Mouse (Mus musculus) urinary bladder, adult 18-20 months (tissue): ENCODE results near the gene Arhgef38.
A peak's percentile ranks its signal among the peaks of the same experiment; 100 is the strongest.

ENCODE experiments used
- DNase-seq, 2 experiments: peaks; one replicate each; pipeline ENCODE4 v3.0.0; 2022; ENCODE audit warnings: low spot score in 2 of 2, mixed read lengths in 2 of 2

Gene Arhgef38

GRCm38 (mm10) chr3:133092274-133092853 is 142.4 kb downstream of the Arhgef38 start:
- DNase-seq = no peak

GRCm38 (mm10) chr3:133091664-133092273 is 143.0 kb downstream of the Arhgef38 start, which contains the start of the genes Ints12 and Gstcd:
Gene Ints12, plus strand, starts transcription at chr3:133091840.
Gene Gstcd, minus strand, starts transcription at chr3:133092033.
- peak; percentile 79 to 84 for DNase-seq

- peak in 1 of 2 experiments; percentile 2 for DNase-seq
Observed at GRCm38 (mm10) chr3:133091121-133091663, 143.6 kb downstream of the Arhgef38 start.

- DNase-seq = no peak
Observed at GRCm38 (mm10) chr3:133090247-133091120, 144.3 kb downstream of the Arhgef38 start.

GRCm38 (mm10) chr3:133085858-133086257 is 148.9 kb downstream of the Arhgef38 start:
- no peak for DNase-seq

GRCm38 (mm10) chr3:133082736-133083135 is 152.0 kb downstream of the Arhgef38 start:
- no peak for DNase-seq

- no peak for DNase-seq
Observed at GRCm38 (mm10) chr3:133075560-133075959, 159.2 kb downstream of the Arhgef38 start.
